Mouse (Mus musculus) adrenal gland, postnatal 14 days (tissue): ENCODE results near the gene Mrpl12. TPM values are rescaled to one million over a fixed set of nuclear protein-coding genes. Genes with fewer than 3 reads are reported as not detected.
"Not testable (repeated sequence)": the region's sequence is repeated elsewhere in the genome, so short reads cannot be mapped to it uniquely, and the experiment has no call there.

Source experiments
- DNase-seq: peaks from one replicate; pipeline ENCODE4 v3.0.0; 2021; ENCODE audit warnings: mixed read lengths
- total RNA-seq: library from RNA; stranded (reverse); gene quantifications from 2 replicates; pipeline ENCODE4 v1.2.3, GENCODE M21; 2021

Mrpl12 gene
- total RNA-seq, 1 experiment from 2014 or later, result 161 TPM

- DNase-seq, result peak; percentile 51
Measured at GRCm38 (mm10) chr11:120508290-120508870, 24.0 kb downstream of the Mrpl12 start.

GRCm38 (mm10) chr11:120509940-120510339 lies 25.5 kb downstream of the Mrpl12 start:
- no peak for DNase-seq

- no peak for DNase-seq
Measured at GRCm38 (mm10) chr11:120510375-120511030, 26.1 kb downstream of the Mrpl12 start.

DNA sequence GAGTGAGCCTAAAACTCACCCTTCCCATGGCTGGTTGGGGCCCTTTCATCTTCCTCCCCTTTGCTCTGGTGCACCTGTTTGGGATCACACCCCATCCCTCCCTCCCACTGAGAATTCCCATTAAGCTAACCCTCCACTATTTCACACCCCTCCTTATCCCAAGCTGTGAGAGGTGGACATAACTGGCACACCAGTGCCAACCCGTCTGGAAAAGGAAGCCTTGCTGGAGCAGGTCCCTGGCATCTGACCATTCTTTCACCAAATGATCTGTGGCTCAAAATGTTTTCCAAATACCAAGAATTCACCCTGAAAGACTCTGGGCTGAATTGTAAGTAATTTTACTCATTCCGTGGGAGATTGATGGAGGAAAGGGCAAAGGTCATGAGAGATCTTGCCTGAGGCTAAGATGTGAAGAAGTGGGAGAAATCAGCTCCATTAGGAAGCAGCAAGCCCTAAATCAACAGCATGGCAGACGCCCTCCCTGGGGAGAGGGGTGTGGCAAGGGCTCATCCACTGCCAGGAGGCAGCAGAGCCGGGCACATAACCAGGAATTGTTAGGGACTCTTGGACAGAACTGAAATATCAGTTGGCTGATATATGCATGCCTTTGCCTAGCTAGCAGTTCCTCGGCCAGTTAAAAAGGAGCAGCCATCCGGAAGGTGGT lies 28.5 kb downstream of the Mrpl12 start:
- peak; percentile 73 for DNase-seq

- not testable (repeated sequence) for DNase-seq
Measured at GRCm38 (mm10) chr11:120514262-120514661, 29.8 kb downstream of the Mrpl12 start.

- DNase-seq, result peak; percentile 93
Measured at GRCm38 (mm10) chr11:120515611-120516010, 31.2 kb downstream of the Mrpl12 start.

DNA sequence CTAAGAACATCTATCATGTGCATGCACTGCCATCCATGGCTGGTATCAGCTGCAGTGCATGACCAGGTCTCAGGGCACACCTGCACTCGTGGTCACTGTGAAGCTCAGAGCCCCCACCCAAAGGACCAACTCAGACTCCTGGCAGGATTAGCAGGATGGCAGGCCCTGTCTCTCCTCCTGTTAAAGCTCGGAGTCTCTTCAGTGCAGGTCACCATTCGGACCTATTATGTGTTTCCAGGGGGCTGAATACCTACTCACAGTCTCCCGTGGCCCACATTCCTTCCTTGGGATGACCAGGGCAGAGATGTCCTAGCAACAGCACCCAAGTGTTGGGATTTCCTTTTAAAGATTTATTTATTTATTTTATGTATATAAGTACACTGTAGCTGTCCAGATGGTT lies 32.7 kb downstream of the Mrpl12 start:
- no peak for DNase-seq

GRCm38 (mm10) chr11:120518027-120518426 lies 33.6 kb downstream of the Mrpl12 start:
- DNase-seq, result peak; percentile 32

- no peak for DNase-seq
Measured at GRCm38 (mm10) chr11:120518558-120518957, 34.1 kb downstream of the Mrpl12 start.

GRCm38 (mm10) chr11:120519738-120520137 lies 35.3 kb downstream of the Mrpl12 start:
- peak; percentile 66 for DNase-seq

DNA sequence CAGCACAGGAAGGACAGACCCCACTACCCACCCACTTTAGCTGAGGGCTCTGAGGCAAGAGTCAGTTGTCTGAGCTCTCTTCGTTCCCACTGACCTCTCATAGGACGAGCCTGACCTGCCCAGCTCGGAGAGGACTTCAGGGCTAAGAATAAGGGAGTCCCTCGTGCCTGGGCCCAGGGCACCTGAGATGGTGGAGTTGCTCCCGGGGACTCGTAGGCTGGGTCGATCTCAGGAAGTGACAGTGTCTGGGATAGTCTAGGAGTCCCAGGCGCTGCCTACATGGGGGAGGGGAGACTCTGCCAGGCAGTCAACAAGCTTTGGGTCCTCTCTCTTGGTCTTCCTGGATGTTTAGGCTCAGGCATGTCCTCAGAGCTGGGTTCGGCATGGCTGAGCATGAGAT lies 36.1 kb downstream of the Mrpl12 start:
- no peak for DNase-seq

DNA sequence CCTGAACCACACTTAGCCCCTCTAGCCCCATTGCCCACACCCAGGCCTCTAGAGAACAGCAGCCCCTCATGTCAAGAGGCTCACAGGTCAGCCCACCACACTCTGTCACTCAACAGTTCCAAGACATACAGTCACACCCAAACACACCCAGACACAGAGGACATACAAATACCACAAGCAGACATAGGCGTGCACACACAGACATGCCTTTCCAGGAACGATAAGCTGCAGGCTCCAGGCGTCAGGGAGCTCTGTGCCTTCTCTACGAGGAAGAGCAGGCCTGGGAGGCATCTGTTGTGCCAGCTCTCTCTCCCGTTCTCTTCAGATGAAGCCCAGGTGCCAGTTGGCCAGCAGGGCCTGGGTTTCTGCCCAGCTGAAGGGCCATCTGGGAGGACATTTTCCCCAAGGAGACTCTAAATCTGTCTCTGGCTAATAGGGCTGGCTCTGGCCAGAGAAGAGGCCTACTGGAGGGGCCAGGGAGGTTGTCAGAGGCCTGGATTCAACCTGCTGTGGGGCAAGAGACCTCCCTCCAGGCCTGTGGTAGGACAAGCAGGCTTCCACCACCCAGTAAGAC lies 36.6 kb downstream of the Mrpl12 start:
- DNase-seq, result peak; percentile 74

GRCm38 (mm10) chr11:120522581-120522980 lies 38.2 kb downstream of the Mrpl12 start:
- DNase-seq, result no peak

GRCm38 (mm10) chr11:120525959-120526358 lies 41.5 kb downstream of the Mrpl12 start:
- DNase-seq, result no peak

DNA sequence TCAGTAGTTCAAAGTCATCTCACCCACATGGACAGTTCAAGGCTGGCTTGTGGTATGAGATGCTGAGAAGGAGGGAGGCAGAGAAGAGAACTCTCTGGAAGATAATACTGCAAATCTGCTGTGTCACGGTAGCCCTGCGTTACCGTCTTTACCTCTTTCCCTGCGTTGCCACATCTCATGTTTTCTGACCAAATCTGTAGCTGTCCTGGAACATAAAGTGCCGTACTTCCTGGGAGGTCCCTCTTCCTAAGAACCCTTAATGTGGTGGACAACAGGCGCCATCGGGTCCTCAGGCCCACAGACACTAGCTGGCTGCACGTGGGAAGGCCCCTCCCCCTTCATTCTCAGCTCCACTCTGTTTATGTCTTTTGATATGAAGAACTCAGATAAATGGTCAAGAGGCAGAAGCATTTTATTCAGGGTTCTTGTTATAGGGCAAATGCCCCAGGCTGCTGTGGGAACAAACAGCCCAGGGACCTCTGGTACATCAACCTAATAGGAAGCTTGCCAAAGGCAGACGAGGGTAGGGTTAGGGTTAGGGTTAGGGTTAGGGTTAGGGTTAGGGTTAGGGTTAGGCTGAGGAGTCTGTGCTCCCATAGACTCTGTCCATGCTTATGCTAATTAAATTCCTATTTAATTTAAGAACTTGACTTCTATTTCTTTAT lies 43.4 kb downstream of the Mrpl12 start:
- DNase-seq, result no peak

GRCm38 (mm10) chr11:120528903-120529302 lies 44.5 kb downstream of the Mrpl12 start:
- no peak for DNase-seq

DNA sequence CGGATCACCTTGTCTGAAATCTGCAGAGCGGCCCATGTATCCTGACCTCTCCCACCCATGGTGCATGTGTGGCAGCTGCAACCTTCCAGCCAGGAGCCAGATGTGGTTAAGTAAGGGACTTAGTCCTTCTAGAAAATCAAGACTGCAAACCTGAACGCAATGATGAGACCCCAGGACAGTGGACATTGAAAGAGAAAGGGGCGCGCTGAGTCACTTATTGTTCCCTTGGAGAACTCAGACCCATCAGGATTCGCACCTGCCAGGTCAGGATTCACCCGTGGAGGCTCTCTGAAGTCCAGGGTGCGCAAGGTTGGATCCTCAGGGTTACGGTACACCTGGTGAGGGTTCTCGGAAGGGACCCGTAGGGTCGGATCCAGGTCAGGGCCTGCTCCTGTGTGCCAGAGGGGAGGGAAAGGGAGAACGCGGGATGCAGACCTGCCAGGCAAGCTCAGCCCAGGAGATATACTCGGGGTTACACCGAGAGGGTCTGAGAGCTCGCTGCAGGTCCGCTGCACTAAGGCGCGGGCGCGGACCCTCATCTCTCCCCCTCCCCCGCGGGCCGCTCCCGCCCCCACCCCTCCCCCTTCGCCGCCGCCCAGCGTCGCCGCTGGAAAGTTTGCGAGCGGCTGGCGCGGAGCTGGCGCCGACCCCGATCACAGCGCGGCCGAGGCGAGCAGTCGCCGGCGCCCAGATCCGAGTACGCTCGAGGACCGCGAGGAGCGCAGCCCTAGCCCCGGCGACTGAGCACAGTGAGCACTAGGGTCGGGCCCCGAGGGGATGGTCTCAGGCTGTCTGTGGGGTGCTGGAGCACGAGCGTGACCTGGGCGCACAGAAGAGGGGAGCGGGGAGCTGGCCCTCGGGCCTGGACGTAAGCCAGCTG lies 45.9 kb downstream of the Mrpl12 start, which contains the start of gene Gcgr:
Gene Gcgr (plus strand): TSS at position 615 of the 880 bp plus-strand sequence.
- peak; percentile 41 for DNase-seq

GRCm38 (mm10) chr11:120531646-120532045 lies 47.2 kb downstream of the Mrpl12 start:
- no peak for DNase-seq

GRCm38 (mm10) chr11:120534093-120534492 lies 49.7 kb downstream of the Mrpl12 start:
- no peak for DNase-seq

DNA sequence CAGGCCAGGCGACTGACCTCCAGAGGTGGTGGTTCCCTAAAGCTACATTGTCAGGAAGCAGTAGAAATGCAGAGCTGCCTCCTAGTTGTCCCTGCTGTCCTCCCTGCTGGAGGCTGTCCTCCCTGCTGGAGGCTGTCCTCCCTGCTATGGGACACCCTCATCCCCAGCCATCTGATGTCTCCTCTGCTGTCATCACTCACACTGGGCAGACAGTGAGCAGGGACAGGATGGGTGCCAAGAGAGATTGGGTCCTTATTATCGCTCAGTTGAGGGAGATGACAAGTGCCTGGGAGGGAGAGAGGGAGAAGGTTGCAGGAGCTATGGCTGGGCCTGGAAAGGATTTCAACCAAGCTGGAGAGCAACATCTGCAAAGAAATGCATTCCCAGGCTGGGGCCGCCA lies 50.7 kb downstream of the Mrpl12 start:
- no peak for DNase-seq

DNA sequence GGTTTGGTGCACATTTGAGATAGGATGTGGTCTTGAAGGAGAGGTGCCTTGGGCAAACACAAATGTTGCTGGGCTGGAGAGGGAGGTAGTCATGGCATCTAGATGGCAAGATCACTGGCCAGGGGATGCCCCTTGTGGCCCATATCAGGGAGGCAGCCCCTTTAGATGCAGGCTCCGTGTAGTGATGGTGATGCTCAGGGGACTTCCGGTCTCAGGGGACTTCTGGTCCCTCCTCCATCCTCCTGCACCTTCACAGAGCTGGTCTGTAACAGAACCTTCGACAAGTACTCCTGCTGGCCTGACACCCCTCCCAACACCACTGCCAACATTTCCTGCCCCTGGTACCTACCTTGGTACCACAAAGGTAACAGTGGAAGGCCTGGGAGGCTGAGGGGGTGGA lies 51.4 kb downstream of the Mrpl12 start:
- no peak for DNase-seq

DNA sequence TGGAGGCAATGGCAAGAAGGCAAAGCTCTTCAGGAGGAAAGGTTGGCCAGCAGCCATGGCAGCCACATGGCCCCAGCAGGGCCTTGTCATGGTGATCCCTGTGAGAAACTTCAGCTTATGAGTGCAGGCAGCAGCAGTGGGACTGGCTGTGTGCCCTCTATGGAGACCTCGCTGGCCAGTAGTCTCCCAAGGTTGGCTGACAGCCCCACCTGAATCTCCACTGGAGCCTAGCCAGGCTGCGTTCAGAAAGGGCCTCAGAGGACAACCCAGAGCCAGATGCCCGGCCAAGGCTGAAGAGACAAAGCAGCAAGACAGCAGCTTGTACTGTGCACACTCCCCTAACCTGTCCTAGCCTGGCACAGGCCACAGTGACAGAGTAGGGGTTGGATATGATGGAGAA lies 54.1 kb downstream of the Mrpl12 start:
- DNase-seq, result peak; percentile 79
